Mouse (Mus musculus) right cerebral cortex, adult 18-20 months (tissue): ENCODE results near the gene Amdhd2.

Experiments used
- DNase-seq: peaks from one replicate; pipeline ENCODE4 v3.0.0; 2022; ENCODE audit warnings: mixed read lengths

The Amdhd2 gene

DNA sequence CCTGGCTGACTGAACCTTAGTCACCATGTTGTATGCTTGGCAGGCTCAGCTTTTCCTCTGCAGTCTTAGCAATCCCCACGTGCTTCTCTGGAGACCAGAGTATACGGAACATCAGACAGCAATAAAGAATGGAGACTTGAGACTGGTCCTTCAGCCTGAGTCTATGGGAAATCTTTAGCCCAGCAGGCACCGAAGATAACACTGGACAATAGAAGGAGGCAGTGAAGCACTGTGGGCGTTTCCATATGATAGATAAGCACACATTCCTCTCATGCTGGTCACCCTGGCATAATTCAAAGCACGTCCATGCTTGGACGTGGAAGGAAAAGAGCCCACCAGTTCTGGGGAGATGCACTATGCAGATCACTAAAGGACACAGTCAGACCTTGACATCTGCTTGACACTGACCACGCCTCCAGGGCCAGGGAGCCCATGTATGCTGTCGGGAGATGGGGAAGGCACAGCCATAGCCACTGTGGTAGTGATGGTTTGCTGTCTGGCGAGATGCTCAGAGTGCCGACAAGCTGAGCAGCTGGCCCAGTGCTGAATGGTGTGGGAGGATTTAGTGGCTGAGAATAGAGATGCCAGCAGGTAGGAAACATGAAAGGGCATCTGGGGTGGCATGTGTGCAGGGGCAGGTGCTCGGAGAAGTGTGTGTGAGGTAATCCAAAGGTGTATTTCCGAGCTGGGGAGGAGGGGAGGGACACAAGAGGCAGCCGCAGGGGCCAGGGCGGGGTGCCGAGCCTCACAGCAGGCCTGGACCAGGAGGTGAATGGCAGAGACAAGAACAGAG lies 33.7 kb upstream of the Amdhd2 start:
- peak; percentile 67 for DNase-seq

DNA sequence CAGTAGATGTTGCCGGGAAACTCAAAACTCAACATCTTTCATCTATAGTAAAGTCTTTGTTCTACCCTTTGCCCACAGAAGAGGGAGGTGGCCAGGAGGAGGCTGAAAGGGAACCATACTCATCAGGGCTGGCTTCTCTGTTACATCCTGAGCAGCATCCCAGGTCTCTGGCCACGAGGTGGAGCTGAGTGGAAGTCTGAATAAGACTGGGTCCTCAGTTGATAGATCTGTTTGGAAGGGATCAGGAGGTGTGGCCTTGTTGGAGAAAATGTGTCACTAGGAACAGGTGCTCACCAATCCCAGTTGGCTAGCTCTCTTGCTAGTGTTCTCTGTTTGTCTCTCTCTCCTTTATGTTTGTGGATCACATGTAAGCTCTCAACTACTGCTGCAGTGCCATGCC lies 31.8 kb upstream of the Amdhd2 start:
- no peak for DNase-seq

DNA sequence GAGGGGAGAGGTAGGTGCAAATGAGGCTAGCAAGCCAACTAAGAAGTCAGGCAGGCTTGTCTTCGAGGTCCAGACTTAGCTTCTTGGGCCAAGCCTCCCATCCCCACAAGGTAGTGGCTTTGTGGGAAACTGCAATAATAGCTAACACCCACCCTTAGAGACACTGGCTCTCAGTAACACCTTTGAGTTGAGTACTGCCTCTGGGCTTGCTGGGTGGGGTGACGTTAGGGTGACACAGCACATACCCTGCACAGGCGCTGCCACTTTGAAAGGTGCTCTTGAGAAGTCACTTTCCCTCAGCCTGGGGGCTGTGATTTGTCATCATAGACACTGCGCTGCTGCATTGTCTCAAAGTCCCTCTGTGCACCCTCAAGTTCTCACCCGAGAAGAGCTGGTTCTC lies 30.2 kb upstream of the Amdhd2 start:
- no peak for DNase-seq

DNA sequence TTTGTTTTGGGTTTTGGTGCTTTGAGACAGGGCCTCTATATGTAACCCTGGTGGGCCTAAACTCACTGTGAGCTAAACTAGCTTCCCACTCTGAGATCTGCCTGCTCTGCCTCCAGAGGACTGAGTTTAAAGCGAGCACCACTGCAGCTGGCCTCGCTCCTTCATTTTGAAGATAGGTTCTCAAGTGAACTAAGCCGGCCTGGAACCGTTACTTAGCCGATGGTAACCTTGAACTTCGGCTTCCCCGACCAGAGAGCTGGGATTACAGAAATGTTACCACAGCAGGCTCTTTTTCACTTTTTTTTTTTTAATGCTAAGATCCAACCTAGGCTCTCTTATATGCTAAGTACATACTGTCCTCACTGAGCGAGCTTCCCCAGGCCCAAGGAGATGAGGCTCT lies 29.7 kb upstream of the Amdhd2 start:
- no peak for DNase-seq

DNA sequence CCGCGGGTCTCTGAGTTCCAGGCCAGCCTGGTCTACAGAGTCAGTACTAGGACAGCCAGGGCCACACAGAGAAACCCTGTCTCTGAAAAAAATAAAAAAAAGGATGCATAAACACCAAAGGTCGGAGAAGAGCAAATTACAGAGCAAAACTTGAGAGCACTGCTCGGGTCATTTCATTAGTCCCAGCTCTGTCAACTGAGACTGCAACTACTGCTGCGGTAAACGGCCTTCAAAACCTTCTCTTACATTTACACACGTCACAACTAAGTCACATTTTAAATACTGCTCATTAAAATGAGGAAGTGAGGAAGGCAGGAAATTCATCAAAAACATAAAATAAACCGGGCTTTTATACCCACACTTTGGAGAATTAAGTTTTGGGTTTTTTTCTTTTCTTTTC lies 29.3 kb upstream of the Amdhd2 start:
- DNase-seq = no peak

DNA sequence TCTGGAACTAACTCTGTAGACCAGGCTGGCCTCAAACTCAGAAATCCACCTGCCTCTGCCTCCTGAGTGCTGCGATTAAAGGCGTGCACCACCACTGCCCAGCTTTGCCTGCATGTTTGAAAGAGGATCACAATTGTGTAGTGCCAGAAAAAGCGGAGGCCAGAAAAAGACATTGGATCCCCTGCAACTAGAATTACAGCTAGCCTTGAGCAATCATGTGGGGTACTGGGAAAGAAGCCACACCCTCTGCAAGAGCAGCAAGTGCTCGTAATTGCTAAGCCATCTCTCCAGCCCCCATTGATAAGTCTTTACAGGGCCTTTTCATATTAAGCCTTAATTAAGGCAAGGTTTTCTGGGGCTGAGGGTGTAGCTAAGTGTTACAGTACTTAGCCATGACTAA lies 27.9 kb upstream of the Amdhd2 start:
- no peak for DNase-seq

DNA sequence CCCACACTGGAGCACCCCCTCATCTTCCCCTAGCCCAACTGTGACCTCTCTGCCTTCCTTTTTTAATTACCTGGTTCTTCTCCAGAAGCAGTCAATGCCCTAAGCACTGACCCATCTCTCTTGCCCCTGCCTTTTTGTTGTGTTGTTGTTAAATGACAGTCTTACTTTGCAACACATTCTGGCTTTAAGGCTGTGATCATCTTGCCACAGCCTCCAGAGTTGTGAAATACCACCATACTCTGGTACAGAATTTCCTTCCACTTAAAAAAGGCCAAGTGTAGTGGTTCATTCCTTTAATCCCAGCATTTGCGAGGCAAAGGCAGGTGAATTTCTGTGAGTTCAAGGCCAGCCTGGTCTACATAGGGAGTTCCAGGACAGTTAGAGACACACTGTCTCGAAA lies 27.4 kb upstream of the Amdhd2 start:
- DNase-seq = no peak

DNA sequence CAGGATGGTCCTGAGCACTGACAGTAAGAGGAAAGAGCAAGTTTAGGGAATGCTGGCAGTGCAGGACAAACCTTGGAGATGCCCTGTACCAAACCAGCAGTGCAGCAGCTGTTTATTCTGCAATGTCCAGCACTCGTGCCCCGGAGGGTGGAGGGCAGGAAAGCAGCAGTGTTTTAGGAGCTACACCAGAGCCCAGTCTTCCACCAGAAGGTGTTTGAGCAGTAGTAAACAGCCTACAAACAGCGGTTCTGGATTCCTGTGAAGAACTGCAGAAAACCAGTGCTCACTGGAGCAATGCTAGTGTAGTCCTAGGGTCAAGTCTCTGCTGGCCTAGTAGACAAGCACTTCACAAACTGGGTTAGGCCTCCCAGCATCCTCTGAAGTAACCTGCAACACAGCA lies 10.7 kb upstream of the Amdhd2 start:
- no peak for DNase-seq

DNA sequence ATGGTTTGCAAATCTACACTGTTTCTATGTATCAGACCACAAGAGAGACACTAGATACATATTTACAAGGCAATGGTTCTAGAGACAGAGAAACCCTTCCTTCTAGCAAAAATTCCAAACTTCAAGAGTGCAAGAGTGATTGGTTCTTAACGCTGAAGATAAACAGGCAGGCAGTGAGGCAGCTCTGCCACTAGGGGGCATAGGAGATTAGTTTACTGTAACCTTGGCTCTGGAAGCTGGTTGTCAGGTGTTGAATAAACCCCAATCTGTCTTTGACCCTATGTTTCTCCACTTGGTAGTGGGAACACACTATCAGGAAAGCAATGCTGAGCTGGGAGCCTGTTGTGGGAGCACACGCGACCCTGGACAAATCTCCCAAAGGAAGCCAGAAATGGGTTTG lies 9.9 kb upstream of the Amdhd2 start:
- peak; percentile 57 for DNase-seq

DNA sequence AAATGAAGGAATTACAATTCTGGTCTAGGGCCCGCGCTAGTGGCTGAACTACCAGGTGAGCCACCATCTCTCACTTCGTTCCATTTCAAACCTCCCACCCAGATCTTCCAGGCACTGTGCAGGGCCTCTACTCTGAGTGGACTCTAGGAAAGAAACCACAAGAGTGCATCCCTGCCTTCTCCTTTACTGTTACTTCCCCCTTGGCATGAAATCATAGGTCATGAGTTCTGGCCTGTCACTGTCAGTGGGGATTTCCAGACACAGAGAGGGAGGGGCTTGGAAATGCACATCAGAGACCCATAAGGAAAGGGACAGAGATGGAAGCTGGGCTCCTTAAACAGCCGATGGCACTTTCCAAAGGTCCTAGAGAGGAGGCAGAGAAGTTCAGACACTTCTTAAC lies 8.2 kb upstream of the Amdhd2 start:
- DNase-seq = no peak

DNA sequence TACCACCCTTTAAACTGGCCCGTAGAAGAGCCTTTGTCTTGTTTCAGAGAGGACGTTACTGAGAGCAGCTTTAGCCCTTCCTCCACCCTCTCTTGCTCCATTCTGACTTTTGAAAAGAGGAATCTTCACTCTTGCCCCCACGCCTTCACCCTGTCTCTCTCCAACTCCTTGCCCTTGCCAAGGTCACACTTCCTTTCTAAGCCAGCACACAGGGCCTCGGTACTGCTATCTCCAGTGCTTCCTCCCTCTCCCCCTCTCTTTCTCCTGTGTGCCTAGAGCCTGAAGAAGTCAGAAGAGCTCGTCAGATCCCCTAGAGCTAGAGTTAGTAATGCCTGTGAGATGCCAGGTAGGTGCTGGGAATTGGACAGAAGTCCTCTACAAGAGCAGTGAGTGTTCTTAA lies 7.2 kb upstream of the Amdhd2 start:
- no peak for DNase-seq

DNA sequence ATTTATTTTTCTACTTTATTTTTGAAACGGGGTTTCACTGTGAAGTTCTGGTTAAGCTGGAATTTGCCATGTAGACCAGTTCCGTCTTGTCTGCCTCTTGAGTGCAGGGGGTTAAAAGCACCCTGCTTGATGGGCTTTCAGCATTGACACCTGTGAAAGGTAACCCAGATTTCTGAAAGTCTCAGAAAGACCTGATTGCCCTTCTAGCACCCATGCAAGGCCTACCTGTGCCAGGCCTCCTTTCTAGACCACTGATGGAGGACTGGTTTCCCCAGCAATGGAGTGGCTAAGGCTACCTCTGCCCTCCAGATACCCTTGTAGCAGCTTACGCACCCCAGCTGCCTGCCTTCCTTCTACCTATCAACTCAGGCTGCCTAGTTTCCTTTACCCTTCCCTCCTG lies 6.6 kb upstream of the Amdhd2 start:
- no peak for DNase-seq

DNA sequence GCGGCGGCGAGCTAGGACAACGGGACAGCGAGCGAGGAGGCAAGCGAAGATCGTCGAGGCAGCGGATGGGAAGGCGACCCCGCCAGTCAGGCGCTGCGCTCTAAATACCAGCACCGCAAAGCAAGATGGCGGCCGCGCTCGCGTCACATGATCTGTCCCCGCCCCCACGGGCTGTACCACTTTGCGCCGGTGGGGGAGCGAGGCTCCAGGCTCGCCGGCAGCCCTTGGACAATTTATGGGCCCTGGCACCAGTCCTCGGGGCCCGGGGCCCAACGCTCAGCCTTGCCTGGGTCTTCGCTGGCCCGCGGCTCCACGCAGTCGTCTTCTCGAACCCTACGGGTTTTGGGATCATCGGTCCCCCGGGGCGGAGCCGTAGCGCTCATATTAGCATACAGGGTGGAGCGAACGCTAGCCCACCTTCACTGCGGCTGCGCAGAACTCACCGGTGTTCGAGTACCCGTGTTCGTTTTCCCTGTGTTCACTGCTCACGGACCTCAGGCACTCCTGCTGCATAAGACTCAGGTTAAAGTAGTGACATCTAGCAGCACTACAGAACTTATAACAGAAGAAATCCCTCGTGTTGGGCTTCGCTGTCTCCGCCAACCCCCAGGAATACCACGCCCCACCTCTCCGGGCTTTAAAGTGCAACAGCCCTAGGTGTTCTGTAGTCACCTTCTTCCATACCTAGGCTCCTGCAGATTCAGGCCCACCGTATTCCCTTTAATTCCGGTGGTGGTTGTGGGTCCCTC lies 5.9 kb upstream of the Amdhd2 start, which contains the start of gene Atp6v0c:
TSS of gene Atp6v0c (minus strand) at position 386 of the 749 bp plus-strand sequence.
- peak; percentile 96 for DNase-seq

DNA sequence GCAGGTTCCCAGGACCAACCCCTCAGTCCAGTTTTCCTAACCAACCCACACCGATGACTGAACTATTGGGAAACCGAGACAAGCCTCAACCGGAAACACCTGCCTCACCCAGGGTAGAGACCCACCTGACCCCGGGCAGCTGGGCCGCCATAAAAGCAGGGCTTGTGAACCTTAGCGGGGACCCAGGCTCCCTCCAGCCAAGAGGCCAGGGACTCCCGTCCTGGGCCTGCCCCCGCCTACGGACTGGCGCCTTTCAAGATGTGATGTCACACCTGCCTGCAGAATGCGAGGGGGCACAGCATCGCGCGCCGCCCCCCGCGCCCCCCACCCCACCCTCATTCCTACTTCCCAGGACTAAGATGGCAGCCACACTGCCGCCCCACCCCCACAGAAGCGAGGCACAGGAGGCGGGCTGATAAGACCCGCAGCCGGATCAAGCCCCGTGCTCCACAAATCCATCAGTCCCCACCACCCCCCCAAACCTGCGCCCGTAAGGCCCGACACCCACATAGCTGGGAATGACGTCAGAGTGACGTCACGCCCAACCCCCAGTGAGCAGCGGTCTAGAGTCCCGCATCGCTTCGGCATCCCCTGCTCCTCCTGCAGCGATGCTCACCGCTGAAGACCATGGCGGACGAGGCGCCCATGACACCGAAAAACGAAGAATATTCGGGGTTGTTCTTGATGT lies 5.2 kb upstream of the Amdhd2 start:
- peak; percentile 75 for DNase-seq

DNA sequence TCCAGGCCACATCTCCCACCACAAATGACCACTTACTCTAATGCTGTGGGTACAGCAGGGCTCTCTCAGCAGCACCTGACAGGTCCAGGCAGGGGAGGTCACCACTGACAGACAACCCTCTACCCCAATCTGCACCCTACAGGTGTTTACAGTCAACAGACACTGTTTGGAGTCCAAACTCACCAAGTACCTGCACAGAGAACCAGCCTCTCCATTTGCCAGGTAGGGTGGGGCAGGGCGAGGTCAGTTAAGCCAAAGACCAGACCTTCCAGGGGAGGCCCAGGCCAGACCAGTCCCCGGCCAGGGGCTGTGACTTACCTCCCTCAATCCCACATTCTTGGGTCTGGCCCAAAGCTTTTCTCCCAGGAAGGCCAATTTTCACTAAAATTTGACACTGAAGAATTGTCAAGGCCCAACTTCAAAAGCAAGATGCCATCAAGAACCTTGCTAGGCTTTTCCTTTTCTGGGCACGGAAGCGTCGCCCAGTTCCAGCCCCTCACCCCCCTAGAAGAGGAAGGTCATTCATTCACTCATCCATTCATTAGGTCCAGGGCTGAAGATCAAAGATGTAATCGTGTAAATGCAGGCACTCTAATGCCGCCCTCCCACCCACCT lies 4.4 kb upstream of the Amdhd2 start:
- DNase-seq = no peak

DNA sequence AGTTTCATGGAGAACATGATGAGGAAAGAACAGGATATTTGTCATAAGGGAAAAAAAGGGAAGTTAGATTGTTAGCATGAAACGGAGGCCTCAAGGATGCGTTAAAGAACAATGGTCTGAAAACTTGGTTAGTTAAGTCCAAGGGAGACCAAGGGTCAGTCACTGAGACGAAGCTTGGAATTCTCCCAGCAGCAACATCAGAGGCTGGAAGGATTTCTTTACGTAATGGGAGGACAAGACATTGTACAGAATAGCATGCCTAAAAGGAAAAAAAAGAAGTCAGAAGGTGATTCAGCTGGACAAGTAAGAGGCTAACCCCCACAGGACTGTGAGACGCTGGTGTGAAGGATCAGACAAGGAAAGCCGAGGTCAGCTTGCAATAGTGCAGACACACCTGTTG lies 3.6 kb upstream of the Amdhd2 start:
- DNase-seq = no peak

DNA sequence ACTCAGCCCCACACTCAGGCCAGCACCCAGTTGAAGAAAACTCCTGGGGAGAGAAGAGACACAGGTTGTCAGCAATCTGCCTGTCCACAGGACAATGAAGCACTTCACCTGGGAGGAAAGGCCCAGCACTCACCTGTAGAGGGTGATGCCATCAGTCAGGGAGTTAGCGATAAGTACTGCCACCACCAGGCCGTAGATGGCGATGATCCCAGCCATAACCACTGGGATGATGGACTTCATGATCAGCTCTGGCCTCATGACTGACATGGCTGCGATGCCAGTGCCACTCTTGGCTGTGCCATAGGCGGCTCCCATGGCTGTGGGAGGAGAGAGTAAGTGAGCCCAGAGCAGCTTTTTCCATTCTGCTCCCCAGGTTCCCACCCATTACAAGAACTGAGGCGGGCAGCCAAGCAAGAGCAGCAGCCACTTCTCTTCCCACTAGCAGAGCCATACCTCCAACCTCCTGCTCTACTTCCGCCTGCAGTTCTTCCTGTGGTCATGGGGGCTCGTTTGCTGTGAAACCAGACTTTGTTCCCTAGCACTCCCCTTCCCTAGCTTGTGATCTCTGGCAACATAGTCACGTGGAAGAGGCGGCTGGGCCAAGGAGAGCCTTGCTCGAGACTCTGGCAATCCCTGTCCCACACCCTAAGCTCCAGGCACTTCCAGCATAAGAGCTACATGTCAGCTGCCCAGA lies 1.1 kb upstream of the Amdhd2 start:
- DNase-seq = no peak

DNA sequence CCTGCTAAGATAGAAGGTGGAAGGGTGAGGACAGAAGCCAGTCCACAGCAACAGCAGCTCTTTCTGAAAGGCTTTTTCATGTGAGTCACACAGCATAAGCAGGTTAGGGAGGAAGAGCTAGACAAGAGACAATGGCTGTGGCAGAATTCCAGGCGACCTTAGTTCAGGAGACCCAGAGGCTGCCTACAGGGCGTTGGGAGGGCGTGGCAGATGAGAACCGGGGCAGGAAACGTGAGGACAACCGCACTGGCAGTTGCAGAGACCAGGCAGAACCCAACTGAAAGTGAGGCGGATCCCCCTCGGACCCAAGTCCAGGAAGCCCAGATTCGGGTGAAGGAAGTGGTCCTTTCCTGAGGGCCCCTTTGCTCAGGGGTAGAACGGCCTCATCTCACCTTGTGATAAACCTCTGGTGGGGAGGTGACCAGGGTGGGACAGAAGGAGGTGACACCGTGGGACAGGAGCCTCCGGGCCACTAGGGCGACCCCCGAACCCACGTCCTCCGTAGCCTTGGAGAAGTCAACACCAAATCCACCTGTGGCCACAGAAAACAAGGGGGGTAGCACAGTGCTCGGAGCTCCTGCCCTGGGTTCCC lies 886 bp downstream of the Amdhd2 start:
- DNase-seq = no peak

DNA sequence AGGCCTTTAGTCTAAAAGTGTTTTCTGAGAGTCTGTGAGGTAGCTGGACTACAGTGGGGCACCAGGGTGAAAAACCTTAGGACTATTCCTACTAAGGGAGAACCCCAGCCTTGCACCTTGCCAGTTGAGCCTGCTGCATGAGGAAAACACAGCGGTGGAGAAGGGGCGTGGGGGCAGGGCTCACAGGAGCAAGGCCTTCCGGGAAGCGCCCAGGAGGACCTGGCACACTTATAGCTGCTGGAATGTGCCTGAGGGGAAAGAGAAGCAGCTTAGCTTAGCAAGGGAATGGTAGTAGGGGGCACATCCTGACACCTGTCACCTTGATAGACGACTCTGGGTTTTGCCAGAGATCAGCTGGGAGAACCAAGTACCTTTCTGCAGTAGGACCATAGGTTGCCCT lies 2.1 kb downstream of the Amdhd2 start:
- DNase-seq = no peak

DNA sequence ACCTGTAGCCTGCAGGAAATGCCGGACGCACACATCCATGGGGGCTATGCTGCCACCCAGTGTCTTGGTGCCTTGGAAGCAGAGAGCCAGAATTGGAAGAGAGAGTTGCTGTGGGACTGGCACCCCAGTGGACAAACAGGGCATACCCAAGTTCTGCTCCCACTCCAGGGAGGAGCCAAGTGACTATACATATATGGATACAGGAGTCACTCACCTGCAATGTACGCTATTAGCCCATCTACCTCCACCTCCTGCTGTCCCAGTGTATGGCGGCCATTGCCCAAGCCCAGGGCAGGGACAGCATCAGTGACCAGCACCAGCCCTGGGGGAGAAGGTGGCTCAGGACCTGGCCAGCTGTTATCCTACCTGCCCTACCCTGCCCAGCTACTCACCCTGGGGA lies 6.0 kb downstream of the Amdhd2 start:
- DNase-seq = no peak

DNA sequence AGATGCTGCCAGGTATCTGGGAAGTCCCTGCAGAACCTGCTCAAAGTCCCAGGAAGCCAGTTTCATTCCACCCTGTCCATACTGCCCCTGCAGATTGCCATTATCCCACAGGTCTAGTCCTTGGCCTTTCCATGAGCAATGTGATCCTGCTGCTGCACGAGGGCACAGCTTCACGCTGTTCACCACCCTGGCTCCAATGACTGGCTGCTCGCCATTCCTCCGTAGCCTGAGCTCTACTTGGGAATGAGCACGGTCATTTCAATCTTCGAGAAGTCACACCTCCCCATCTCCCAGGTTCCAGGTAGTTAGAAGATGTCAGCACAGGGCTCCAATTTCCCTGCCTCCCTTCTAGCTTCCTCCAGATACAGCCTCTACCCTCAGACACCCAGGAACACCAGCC lies 6.4 kb downstream of the Amdhd2 start:
- no peak for DNase-seq

DNA sequence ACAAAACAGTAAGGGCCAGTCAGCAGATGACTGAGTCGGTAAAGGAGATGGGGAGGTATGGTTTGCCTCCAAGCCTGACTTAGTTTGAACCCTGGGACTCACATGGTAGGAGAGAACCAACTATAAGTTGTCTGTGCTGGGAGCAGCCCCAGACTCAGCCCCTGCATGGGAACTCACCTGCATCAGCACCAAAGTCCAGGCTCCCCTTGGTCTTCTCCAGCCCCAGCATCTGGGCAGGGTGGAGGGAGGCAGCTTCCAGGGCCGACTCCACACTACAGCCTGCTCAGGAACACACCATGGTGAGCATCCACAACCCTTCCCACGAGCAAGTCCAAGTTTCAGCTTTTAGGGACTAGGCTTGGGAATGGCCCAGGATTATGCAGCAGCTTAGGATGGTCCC lies 7.2 kb downstream of the Amdhd2 start:
- DNase-seq = no peak
